Mouse (Mus musculus): ENCODE results near the gene Pbp2. TPM values are rescaled to one million over a fixed set of nuclear protein-coding genes. Genes with fewer than 3 reads are reported as not detected.

Pbp2 gene
- total and polyA plus RNA-seq, 3 experiments: not detected

DNA sequence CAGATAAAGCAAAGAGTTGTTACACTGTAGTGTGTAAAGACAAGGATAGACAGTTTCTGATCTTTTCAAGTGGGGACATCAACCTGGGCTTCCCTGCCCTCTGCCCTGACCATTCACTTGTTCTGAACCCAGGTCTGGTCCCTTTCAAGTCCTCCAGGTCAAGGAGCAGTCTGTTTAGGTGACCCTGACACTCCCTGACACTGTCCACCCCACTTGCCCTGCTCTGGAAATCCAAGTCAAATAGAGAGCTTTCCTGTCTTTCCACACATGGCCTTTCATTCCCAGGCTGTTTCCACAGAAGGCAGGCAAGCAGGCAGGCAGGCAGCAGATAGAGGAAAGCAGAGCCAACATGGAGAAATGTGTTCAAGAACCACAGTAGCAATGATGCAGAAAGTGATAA lies 41.8 kb downstream of the Pbp2 start:
- no peak for DNase-seq

DNA sequence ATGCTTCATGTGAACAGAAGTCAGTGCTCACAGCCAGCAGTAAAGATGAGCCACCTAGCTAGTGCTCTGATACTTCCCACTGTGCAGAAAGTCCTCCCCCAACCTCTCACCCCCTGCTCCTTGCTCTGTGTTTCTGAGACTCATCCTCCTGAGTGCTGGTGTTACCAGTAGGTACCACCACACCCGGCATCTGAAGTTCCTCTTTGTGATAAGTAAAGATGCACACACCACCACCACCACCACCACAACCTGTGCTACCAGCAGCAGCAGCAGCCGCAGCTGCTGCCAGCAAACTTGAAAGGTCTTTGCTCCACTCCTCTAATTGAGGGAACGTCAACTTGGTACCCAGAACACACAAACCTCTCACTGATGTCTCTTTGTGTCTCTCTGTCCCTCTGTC lies 43.0 kb downstream of the Pbp2 start:
- no peaks in the 10 kb centered on the region for H3K27me3 ChIP-seq (ENCODE audit: control insufficient read depth, insufficient read depth, low read length)
- no peaks in the 10 kb centered on the region for H3K36me3 ChIP-seq (ENCODE audit: control insufficient read depth, insufficient read depth, low read length)
- no peaks in the 10 kb centered on the region for H3K4me1 ChIP-seq (ENCODE audit: control insufficient read depth, insufficient read depth, low read length)
- no peak for TF ChIP-seq CTCF (IDR thresholded peaks at IDR 0.05)
- no peak for TF ChIP-seq POLR2A (IDR thresholded peaks at IDR 0.05; ENCODE audit: insufficient read depth, low read depth, low read length)
- no peak for TF ChIP-seq EP300 (IDR thresholded peaks at IDR 0.05; ENCODE audit: insufficient read depth, low read depth, low read length)
- no peak overlapping the region for H3K27ac ChIP-seq
- no peak for DNase-seq
- intact Hi-C loops (cut with DNase I): no loop called here
- H3K9ac ChIP-seq (ENCODE audit: low read depth, low read length): no peak overlapping the region
- no peaks in the 10 kb centered on the region for H3K79me2 ChIP-seq (replicated peaks; ENCODE audit: control insufficient read depth, insufficient read depth, low read length)
- H3K4me3 ChIP-seq: no peak overlapping the region
- WGBS: 79% methylated on average over 3 of the region's 3 CpGs

More for the DNA sequence above, 41.8 kb downstream of the Pbp2 start:
- Histone ChIP-seq H3K4me1 (ENCODE audit: control insufficient read depth, insufficient read depth, low read length) (no peaks in the 10 kb centered on the region), H3K4me3 (no peak overlapping the region), H3K27ac (no peak overlapping the region), H3K9ac (ENCODE audit: low read depth, low read length) (no peak overlapping the region), H3K79me2 (replicated peaks; ENCODE audit: control insufficient read depth, insufficient read depth, low read length) (no peaks in the 10 kb centered on the region), H3K36me3 (ENCODE audit: control insufficient read depth, insufficient read depth, low read length) (no peaks in the 10 kb centered on the region), H3K27me3 (ENCODE audit: control insufficient read depth, insufficient read depth, low read length) (no peaks in the 10 kb centered on the region)
- no peak for TF ChIP-seq CTCF (IDR thresholded peaks at IDR 0.05)
- TF ChIP-seq EP300 (IDR thresholded peaks at IDR 0.05; ENCODE audit: insufficient read depth, low read depth, low read length): no peak
- no peak for TF ChIP-seq POLR2A (IDR thresholded peaks at IDR 0.05; ENCODE audit: insufficient read depth, low read depth, low read length)
- intact Hi-C loops (cut with DNase I): no loop called here

DNA sequence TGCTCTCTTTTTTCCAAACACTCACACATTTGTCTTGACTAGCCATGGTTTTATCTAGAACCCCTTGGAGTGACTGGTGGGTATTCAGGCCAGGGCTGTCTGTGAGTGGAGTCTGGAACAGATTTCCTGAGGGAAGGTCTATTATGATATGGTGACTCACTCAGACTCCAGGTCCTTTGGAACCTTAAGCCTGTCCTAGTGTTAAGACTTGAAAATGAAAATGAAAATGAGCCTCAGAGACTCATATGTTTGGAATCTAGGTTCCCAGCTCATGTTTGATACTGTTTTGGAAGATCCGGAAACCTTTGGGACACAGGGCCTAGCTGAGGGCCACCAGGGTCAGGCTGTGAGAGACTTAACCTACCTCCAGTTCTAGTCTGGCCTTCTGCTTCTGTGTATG lies 44.1 kb downstream of the Pbp2 start:
- TF ChIP-seq CTCF (IDR thresholded peaks at IDR 0.05) (no peak), EP300 (IDR thresholded peaks at IDR 0.05; ENCODE audit: insufficient read depth, low read depth, low read length) (no peak), POLR2A (IDR thresholded peaks at IDR 0.05; ENCODE audit: insufficient read depth, low read depth, low read length) (no peak)
- no peak overlapping the region for H3K27ac ChIP-seq

DNA sequence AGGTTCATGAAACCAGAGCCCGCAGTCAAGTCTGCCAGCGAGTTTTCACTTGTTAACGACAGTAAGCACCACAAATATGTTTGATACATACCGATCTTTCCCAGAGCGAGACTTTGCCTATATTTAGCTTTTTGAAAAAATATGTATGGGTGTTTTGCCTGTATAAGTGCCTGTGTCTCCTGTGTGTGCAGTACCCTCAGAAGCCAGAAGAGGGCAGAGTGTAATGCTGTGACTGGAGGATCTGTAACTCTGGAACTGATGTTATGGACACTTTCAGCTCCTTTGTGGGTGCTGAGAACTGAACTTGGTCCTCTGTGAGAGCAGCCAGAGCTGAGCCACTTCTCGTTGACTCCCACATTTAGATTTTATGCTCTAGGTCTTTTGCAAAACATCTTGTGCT lies 46.1 kb downstream of the Pbp2 start:
- WGBS: 96% methylated on average over 6 of the region's 6 CpGs
- H3K9ac ChIP-seq (ENCODE audit: low read depth, low read length): no peak overlapping the region
- no peak overlapping the region for H3K4me3 ChIP-seq
- TF ChIP-seq POLR2A (IDR thresholded peaks at IDR 0.05; ENCODE audit: insufficient read depth, low read depth, low read length) (no peak), CTCF (IDR thresholded peaks at IDR 0.05) (peak; percentile 41)
- no peaks in the 10 kb centered on the region for H3K27me3 ChIP-seq (ENCODE audit: control insufficient read depth, insufficient read depth, low read length)
- no peaks in the 10 kb centered on the region for H3K36me3 ChIP-seq (ENCODE audit: control insufficient read depth, insufficient read depth, low read length)
- H3K27ac ChIP-seq: no peak overlapping the region
- no peaks in the 10 kb centered on the region for H3K79me2 ChIP-seq (replicated peaks; ENCODE audit: control insufficient read depth, insufficient read depth, low read length)
- intact Hi-C loops (cut with DNase I): no loop called here
- no peak for DNase-seq
- no peaks in the 10 kb centered on the region for H3K4me1 ChIP-seq (ENCODE audit: control insufficient read depth, insufficient read depth, low read length)

More for the DNA sequence above, 44.1 kb downstream of the Pbp2 start:
- 93% methylated on average over 1 of the region's 1 CpGs for WGBS
- Histone ChIP-seq H3K36me3 (ENCODE audit: control insufficient read depth, insufficient read depth, low read length) (no peaks in the 10 kb centered on the region), H3K79me2 (replicated peaks; ENCODE audit: control insufficient read depth, insufficient read depth, low read length) (no peaks in the 10 kb centered on the region), H3K4me1 (ENCODE audit: control insufficient read depth, insufficient read depth, low read length) (no peaks in the 10 kb centered on the region), H3K4me3 (no peak overlapping the region), H3K27me3 (ENCODE audit: control insufficient read depth, insufficient read depth, low read length) (no peaks in the 10 kb centered on the region), H3K9ac (ENCODE audit: low read depth, low read length) (no peak overlapping the region)
- no peak for DNase-seq
- intact Hi-C loops (cut with DNase I): no loop called here

DNA sequence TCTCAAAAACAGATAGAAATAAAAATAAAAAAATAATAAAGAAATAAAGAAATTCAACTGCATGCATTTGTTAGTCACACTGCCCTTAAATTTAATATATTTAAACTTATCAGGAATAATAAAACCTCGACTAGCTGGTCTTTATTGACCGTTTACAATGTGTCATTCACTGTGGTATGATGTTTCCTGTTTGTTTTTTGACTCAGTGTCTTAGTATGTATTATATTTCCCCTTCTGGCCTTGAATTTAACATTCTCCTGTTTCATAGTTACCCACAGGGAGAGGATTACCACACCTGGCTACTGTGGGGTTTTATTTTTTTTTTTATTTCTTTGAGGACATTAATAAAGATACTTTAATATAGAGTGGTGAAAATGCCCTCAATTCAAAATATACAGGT lies 47.6 kb downstream of the Pbp2 start:
- H3K27ac ChIP-seq: no peak overlapping the region
- no peaks in the 10 kb centered on the region for H3K27me3 ChIP-seq (ENCODE audit: control insufficient read depth, insufficient read depth, low read length)
- intact Hi-C loops (cut with DNase I): no loop called here
- no peak for TF ChIP-seq CTCF (IDR thresholded peaks at IDR 0.05)
- TF ChIP-seq POLR2A (IDR thresholded peaks at IDR 0.05; ENCODE audit: insufficient read depth, low read depth, low read length): no peak
- no peak for TF ChIP-seq EP300 (IDR thresholded peaks at IDR 0.05; ENCODE audit: insufficient read depth, low read depth, low read length)
- H3K4me3 ChIP-seq: no peak overlapping the region
- no peak overlapping the region for H3K9ac ChIP-seq (ENCODE audit: low read depth, low read length)
- H3K4me1 ChIP-seq (ENCODE audit: control insufficient read depth, insufficient read depth, low read length): no peaks in the 10 kb centered on the region
- 61% methylated on average over 2 of the region's 2 CpGs for WGBS
- no peaks in the 10 kb centered on the region for H3K36me3 ChIP-seq (ENCODE audit: control insufficient read depth, insufficient read depth, low read length)
- no peak for DNase-seq
- H3K79me2 ChIP-seq (replicated peaks; ENCODE audit: control insufficient read depth, insufficient read depth, low read length): no peaks in the 10 kb centered on the region

DNA sequence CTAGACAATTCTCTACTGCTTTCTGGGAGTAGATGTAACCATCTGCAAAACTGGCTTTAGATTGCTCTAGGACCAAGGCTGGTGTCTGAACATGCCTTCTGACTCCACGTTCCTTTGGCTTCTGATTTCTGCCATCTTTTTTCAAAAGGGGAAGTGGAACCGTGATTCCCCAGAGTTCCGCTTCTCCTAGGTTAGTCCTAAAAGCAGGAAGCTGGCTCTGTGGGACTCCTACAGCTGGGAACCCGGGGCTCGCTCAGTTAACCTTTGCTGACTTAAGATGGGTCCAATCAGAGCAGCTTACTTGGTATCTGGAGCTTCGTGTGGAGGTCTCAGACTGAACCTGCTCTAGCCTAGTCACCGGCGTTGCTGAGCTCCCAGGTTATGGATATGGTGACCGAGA lies 49.1 kb downstream of the Pbp2 start:
- TF ChIP-seq POLR2A (IDR thresholded peaks at IDR 0.05; ENCODE audit: insufficient read depth, low read depth, low read length): no peak
- WGBS: 90% methylated on average over 9 of the region's 9 CpGs
- Histone ChIP-seq H3K36me3 (ENCODE audit: control insufficient read depth, insufficient read depth, low read length) (no peaks in the 10 kb centered on the region), H3K4me1 (ENCODE audit: control insufficient read depth, insufficient read depth, low read length) (no peaks in the 10 kb centered on the region), H3K9ac (ENCODE audit: low read depth, low read length) (no peak overlapping the region), H3K27ac (no peak overlapping the region), H3K27me3 (ENCODE audit: control insufficient read depth, insufficient read depth, low read length) (no peaks in the 10 kb centered on the region), H3K4me3 (no peak overlapping the region), H3K79me2 (replicated peaks; ENCODE audit: control insufficient read depth, insufficient read depth, low read length) (no peaks in the 10 kb centered on the region)
- no peak for DNase-seq
- intact Hi-C loops (cut with DNase I): no loop called here
